Mouse (Mus musculus) thymus, postnatal 0 days (tissue): ENCODE data around the gene Tlr9. TPM values are rescaled to one million over a fixed set of nuclear protein-coding genes. Genes with fewer than 3 reads are reported as not detected.

Source experiments
- DNase-seq: peaks from one replicate; pipeline ENCODE4 v3.0.0-alpha.2; 2015; ENCODE audit warnings: low spot score
- polyA plus RNA-seq: library from polyadenylated mRNA; unstranded; fragments of >200 nt; fragmentation: Nextera tagmentation; extraction: Ambion mirVana; gene quantifications from 2 replicates; pipeline ENCODE4 v1.2.1, GENCODE M21; 2015

The Tlr9 gene
- polyA plus RNA-seq, 1 experiment from 2014 or later: 0.30 TPM

GRCm38 (mm10) chr9:106231816-106232215 is 9.4 kb downstream of the Tlr9 start:
- DNase-seq: no peak

DNA sequence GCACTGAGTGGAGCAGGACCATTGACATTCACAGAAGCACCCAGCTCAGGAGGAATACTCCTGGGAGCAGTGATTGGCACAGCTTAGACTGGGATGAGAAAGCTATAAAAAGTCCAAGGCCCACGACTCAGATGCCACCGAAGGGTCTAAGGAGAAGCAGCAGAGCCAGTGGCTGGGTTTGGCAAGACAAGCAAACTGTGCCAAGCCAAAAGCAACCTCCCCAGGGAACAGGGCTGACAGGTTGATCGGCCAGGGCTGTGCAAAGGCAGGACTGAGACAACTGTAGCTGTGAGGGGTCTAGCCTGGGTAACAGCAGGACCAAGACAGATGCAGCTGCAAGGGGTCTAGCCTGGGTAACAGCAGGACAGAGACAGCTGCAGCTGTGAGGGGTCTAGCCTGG is 10.6 kb downstream of the Tlr9 start:
- DNase-seq: no peak

GRCm38 (mm10) chr9:106233953-106234352 is 11.6 kb downstream of the Tlr9 start:
- no peak for DNase-seq

GRCm38 (mm10) chr9:106235194-106235830 is 12.9 kb downstream of the Tlr9 start:
- no peak for DNase-seq

DNA sequence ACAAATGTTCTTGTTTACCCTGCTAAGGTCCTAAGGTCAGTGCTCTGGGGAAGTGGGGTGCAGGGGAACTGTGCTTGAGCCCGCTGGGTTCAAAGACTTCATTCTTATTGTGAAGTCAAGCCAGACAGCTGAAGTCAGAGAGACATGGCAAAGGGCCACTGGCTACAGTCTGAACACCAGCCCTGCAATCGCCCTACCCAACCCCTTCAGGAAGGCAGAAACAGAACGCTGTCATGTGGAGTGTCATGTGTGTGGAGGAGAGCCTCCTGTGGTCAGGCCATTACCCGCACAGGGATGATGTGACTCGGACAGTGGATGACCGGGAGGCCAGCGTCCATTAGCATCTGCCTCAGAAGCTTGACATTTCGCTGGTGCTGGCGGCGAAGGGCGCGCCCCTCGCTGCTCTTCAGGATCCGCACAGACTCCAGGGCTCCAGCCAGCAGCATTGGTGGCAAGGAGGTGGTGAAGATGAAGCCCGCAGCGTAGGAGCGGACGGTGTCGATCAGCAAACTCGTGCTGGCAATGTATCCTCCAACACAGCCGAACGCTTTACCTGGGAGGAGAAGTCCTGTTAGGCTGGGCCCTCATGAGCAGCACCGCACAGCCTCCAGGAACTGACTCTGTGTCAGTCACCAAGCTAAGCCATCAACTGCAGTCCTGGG is 13.9 kb downstream of the Tlr9 start:
- no peak for DNase-seq

DNA sequence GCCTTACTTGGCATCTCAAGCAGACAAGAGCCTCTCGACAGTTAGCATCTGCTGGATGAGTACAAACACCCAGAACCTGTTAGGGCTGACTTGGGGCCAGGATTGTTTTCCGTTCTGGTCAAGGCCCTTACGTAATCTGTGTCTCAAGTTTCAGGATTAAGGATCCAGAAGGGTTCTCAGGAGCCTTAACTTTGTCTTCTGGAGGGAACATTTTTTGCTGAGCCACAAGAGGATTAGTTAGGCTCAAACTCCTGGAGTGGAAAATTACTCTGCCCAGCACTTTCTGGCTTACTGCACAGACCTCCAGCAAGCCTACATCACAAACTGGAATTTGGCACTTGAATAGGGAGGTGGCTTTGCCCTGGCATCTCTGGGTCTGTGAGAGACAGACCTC is 14.4 kb downstream of the Tlr9 start:
- DNase-seq: no peak

GRCm38 (mm10) chr9:106237401-106237800 is 15.0 kb downstream of the Tlr9 start:
- no peak for DNase-seq

DNA sequence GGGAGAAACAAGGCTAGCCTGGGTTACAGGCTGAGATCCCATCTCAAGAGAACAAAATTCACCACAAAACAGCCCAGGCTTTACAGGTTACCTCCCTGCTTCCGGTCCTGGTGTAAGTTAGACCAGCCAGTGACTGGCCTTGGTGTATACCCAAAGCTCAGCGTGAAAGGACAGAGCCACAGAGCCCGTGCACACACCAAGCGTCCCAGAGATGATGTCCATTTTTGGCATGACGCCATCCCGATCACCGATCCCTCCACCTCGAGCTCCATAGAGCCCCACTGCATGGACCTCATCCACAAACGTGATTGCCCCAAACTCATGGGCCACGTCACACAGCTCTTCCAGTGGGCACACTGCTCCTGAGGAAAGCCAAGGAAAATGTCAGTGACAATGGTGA is 15.5 kb downstream of the Tlr9 start:
- DNase-seq: no peak

DNA sequence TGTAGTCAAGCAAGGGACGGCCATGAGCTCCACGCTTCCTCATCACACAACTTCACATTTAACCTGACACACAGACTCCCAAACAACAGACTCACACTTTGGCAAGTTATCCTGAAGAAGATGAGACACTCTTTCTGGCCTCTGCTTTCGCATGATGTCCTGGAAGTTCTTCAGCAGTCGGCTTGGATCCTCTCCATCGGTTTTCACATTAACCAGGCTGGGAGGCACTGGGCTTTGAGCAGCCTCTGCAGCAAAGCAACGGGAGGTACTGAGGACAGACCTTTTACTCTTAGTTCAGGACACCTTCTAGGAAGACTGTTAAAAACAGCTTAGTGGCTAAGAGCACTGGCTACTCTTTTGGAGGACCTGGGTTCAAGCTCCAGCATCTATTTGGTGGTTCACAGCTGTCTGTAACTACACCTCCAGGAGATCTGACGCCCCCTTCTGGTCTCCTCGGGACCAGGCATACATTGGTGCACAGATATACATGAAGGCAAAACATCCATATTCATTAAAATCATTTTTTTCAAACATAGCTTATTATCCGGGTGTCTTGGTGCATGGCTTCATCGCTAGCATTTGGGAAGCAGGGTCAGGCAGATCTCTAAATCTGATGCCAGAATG is 19.3 kb downstream of the Tlr9 start:
- no peak for DNase-seq

DNA sequence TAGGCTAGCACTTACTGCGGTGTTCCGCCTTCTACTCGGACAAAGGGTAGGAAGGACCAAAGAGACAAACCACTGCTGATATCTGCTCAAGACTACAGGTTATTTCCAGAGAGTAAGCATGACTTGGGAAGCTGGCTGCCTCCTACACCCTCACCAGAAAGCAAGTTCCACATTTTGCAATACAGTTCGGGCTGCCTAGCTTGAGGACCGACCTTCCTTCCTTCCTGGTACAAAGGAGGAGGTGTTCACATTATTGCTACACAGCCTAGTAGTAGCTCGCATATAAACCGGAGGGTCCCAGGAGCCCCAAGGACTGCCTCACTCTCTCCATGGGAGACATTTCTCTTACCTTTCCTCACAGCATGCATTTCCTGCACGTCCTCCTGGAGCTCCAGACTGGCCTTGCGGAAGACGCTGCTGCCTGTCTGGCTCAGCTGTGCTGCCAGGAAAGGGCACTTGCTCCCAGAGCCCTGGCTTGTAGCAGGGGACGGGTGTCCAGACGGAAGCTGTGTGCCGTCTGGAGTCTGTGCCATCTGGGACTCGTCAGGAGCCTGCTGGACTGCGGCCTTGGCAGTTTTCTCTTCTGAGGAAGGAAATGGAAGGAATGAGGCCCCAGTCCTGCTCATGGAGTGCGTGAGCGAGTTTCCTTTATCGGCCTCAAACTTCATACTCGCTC is 20.6 kb downstream of the Tlr9 start:
- DNase-seq: no peak

- DNase-seq: no peak
Measured at GRCm38 (mm10) chr9:106249550-106249949, 27.2 kb downstream of the Tlr9 start.

DNA sequence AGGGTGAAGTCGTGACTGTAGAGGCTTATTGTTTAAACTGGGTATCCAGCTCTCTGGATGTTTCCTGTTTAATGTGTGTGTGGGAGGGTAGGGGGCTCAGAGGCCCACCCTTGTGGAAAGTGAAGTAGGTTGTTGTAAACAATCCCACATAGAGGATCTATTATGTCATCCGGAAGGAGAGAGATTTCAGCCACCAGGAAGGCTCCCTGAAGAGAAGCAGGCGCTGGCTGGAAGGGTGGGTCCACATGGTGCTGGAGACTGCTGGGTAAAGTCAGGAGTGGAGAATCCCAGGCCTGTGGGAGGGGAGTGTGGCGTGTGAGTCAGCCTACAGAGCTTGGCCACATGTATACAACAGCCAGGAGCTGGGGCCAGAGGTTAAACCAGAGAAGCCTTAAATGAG is 27.8 kb downstream of the Tlr9 start:
- DNase-seq: no peak

GRCm38 (mm10) chr9:106251066-106251465 is 28.7 kb downstream of the Tlr9 start:
- no peak for DNase-seq

- no peak for DNase-seq
Measured at GRCm38 (mm10) chr9:106254001-106254400, 31.6 kb downstream of the Tlr9 start.

- no peak for DNase-seq
Measured at GRCm38 (mm10) chr9:106258412-106258811, 36.0 kb downstream of the Tlr9 start.

DNA sequence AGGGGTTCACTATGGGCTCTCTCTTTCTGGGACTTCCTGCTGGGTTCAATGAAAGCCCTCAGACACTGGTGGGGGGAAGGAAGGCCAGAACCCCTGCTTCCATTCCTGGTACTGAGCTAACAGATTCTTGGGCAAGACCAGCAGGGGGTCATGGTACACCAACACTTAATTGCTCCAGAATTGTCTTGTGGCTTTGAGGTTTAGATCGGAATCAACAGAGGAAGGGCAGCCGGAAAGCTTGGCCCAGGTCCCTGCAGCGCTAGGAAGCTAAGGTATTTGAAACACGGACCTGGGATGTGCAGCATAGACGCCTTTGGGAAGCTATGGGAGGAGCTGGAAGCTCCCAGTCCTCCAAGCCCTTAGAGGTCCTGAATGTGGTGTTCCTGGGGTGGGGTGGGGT is 36.6 kb downstream of the Tlr9 start:
- no peak for DNase-seq

DNA sequence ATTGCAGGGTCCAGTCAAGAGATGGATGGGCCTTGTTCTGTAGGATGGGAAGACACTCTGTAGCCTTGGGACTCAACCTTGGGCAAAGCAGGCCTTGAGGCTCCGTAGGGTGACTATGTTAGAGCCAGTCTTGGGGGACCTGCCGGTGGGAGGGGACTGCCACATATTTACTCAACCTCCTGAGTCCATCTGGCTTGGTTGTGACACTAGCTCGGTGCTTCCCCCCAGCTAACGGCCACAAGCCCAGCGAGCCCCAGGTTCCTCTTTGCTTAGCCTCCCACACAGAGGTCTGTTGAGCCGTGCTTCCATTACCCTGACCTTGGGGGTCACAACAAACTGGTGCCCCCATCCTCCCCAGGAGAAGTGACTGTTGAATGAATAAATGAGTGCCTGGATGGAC is 38.7 kb downstream of the Tlr9 start:
- no peak for DNase-seq

GRCm38 (mm10) chr9:106261491-106261890 is 39.1 kb downstream of the Tlr9 start:
- no peak for DNase-seq

DNA sequence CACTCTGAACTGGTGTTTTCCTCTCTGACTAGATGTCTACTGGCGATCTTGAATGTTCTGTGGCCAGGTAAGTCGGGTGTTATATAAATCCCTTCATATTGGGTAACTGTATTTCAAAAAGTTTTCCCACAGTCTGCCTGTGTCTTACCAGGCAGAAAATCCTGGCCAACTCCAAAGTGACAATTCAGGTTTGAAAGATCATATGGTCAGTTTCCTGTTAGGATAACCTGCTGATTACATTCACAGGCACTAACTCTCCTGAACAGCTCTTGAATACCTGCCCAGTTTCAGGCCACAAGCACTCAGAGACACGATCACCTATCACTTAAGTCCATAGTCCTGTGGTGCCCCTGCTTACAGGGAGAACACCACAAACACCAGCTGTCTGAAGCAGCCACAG is 39.7 kb downstream of the Tlr9 start:
- no peak for DNase-seq

DNA sequence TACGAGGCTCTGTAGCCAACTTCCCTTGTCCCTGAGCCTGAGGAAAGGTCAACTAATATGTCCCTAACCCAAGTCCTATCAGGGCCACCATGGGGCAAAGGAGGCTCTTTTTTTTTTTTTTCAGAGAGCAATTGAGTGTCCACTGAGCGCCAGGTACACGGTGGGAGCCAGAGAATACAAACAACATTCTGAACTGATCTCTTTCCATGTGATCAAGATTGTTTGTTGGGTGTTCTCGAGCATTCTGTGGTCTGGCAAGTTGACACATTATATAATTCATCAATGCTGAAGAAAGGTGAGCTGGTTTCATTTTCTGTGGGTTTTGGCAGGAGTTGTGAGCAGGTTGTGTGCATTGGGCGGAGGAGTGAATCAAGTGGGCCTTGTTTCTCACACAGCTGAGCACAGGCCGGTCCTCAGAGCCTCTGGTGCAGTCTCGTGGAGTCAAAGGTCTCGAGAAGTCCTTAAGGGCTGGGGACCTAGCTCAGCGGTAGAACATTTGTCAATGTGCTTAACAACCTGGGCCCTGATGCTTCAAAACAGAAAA is 41.1 kb downstream of the Tlr9 start:
- DNase-seq: no peak

DNA sequence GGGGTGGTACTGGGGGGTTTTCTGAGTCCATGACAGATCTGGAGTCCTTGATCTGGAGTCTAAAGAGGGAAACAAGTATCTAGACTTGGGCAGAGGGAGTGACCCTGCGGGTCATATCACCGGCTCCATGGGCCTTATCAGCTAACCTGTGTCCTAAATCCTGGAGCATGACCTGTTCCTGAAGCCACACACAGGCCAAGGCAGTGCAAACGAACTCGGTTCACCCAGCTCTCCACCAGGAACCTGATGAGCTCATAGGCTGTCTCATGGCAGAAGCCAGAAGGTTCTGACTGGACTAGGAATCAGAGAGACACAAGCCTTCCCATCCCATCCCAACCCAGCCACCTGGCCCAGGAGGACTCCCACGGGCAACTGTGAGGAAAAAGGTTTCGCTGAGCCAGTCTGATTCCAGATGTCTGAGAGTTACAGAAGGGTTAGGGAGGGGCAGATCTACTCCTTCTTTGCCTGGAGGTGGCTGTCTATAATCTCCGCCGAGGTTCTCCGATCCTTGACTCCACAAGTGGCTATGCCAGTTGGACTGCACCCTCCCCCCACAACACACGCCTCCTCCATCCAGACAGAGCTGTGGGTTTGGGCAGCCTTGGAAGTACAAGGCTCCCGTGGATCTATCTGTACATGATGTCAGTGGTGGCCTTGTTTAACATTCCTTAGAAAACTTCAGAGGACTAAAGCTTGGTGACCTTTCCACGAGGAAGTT is 43.1 kb downstream of the Tlr9 start:
- no peak for DNase-seq
